Mouse (Mus musculus): ENCODE data around the gene Alas2. TPM values are rescaled to one million over a fixed set of nuclear protein-coding genes. Genes with fewer than 3 reads are reported as not detected.
A peak's percentile ranks its signal among the peaks of the same experiment; 100 is the strongest.

The Alas2 gene
- 27.0 and 38.5 TPM in 2 replicates for polyA plus RNA-seq (2016; fragmentation: Nextera tagmentation; extraction: Ambion mirVana)

GRCm38 (mm10) chrX:150547239-150547638 is at the start of gene Alas2:
TSS of gene Alas2 (plus strand) at chrX:150547375.
- WGBS: 52% methylated on average over 5 of the region's 5 CpGs
- no peak for ATAC-seq (ENCODE audit: low FRiP score)
- no peak within 1 kb of the TSS for H3K27ac ChIP-seq
- H3K4me2 ChIP-seq: no peak within 1 kb of the TSS
- H3K9me3 ChIP-seq: no peaks in the 10 kb centered on the region
- no peak within 1 kb of the TSS for H3K4me3 ChIP-seq (replicated peaks)
- no peaks in the 10 kb centered on the region for H3K27me3 ChIP-seq
- H3K36me3 ChIP-seq (replicated peaks): no peaks in the 10 kb centered on the region; the same call in 1 of the 2 replicates
- H3K9ac ChIP-seq: no peak within 1 kb of the TSS
- H3K4me1 ChIP-seq: no peaks in the 10 kb centered on the region

GRCm38 (mm10) chrX:150508696-150509095 is 38.5 kb upstream of the Alas2 start:
- no peaks in the 10 kb centered on the region for H3K36me3 ChIP-seq (replicated peaks)
- H3K9me3 ChIP-seq: no peaks in the 10 kb centered on the region
- H3K4me2 ChIP-seq: no peak overlapping the region
- no peaks in the 10 kb centered on the region for H3K27me3 ChIP-seq
- no peak overlapping the region for H3K27ac ChIP-seq
- peak; percentile 65; the same call in 1 of the 2 replicates for ATAC-seq (ENCODE audit: low FRiP score)
- no peaks in the 10 kb centered on the region for H3K4me1 ChIP-seq
- H3K9ac ChIP-seq: no peak overlapping the region
- WGBS: 75% methylated on average over 6 of the region's 6 CpGs
- no peak overlapping the region for H3K4me3 ChIP-seq (replicated peaks)

GRCm38 (mm10) chrX:150510631-150511030 is 36.5 kb upstream of the Alas2 start:
- 45% methylated on average over 4 of the region's 4 CpGs for WGBS
- Histone ChIP-seq H3K36me3 (replicated peaks) (no peaks in the 10 kb centered on the region), H3K27ac (no peak overlapping the region), H3K4me2 (no peak overlapping the region), H3K4me1 (no peaks in the 10 kb centered on the region), H3K4me3 (replicated peaks) (no peak overlapping the region), H3K9me3 (no peaks in the 10 kb centered on the region), H3K27me3 (no peaks in the 10 kb centered on the region), H3K9ac (no peak overlapping the region)
- no peak for ATAC-seq (ENCODE audit: low FRiP score)

- no peaks in the 10 kb centered on the region for H3K9me3 ChIP-seq
- no peak overlapping the region for H3K9ac ChIP-seq
- H3K27me3 ChIP-seq: no peaks in the 10 kb centered on the region
- H3K36me3 ChIP-seq (replicated peaks): no peaks in the 10 kb centered on the region
- no peaks in the 10 kb centered on the region for H3K4me1 ChIP-seq
- WGBS: 69% methylated on average over 6 of the region's 6 CpGs
- H3K4me2 ChIP-seq: no peak overlapping the region
- peak overlapping the region; percentile 56; the same call in 1 of the 2 replicates for H3K27ac ChIP-seq
- H3K4me3 ChIP-seq (replicated peaks): no peak overlapping the region
- ATAC-seq (ENCODE audit: low FRiP score): 0 out of 2 replicates have a peak, but pooled peaks have one; percentile 30
Observed at GRCm38 (mm10) chrX:150511274-150511673, 35.9 kb upstream of the Alas2 start.

DNA sequence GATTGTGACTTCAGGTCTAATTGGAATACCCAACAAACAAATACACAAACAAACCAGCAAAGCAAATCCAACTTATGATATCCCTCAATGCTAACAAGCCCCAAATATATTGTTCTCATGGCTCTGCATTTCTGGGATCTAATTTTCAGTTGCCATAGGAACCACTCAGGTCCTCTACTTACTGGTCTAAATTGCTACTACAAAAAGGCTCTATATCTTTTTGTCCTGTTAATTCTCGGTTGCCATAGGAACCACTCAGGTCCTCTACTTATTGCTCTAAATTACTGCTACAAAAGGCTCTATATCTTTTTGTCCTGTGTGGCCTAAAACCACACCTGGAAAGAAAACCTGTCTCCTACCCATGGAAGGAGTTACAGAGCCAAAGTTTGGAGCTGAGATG is 33.0 kb upstream of the Alas2 start:
- no peaks in the 10 kb centered on the region for H3K27me3 ChIP-seq
- ATAC-seq (ENCODE audit: low FRiP score): no peak
- WGBS: 68% methylated on average over 1 of the region's 1 CpGs
- H3K9me3 ChIP-seq: no peaks in the 10 kb centered on the region
- no peak overlapping the region for H3K4me3 ChIP-seq (replicated peaks)
- H3K9ac ChIP-seq: no peak overlapping the region
- no peak overlapping the region for H3K4me2 ChIP-seq
- H3K36me3 ChIP-seq (replicated peaks): no peaks in the 10 kb centered on the region
- no peaks in the 10 kb centered on the region for H3K4me1 ChIP-seq
- H3K27ac ChIP-seq: no peak overlapping the region

- Histone ChIP-seq H3K4me1 (no peaks in the 10 kb centered on the region), H3K36me3 (replicated peaks) (no peaks in the 10 kb centered on the region; the same call in 1 of the 2 replicates), H3K4me2 (no peak overlapping the region), H3K27me3 (no peaks in the 10 kb centered on the region), H3K9ac (no peak overlapping the region), H3K4me3 (replicated peaks) (no peak overlapping the region), H3K9me3 (no peaks in the 10 kb centered on the region), H3K27ac (no peak overlapping the region)
- no peak for ATAC-seq (ENCODE audit: low FRiP score)
Observed at GRCm38 (mm10) chrX:150516015-150516414, 31.2 kb upstream of the Alas2 start.

DNA sequence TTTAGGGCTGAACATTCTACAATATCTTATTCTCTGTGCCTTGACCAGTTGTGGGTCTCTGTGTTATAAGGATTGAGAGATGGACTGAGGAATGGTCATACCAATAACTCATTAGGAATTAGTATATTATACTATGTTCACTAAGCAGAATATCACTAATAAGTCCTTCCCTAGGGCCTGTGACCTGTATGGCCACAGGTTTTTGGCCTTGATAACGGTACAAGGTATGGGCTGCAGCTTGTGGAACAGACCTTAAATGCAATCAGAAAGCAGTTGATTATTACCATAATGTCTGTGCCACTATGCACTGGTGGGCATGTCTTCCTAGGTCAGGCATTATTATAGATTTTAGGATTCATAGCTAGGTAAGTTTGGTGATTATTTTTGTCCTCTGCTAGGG is 30.7 kb upstream of the Alas2 start:
- Histone ChIP-seq H3K27me3 (no peaks in the 10 kb centered on the region), H3K4me3 (replicated peaks) (no peak overlapping the region), H3K9ac (no peak overlapping the region), H3K4me1 (no peaks in the 10 kb centered on the region), H3K4me2 (no peak overlapping the region), H3K9me3 (no peaks in the 10 kb centered on the region), H3K27ac (no peak overlapping the region), H3K36me3 (replicated peaks) (no peaks in the 10 kb centered on the region; the same call in 1 of the 2 replicates)
- no peak for ATAC-seq (ENCODE audit: low FRiP score)
- WGBS: 90% methylated on average over 1 of the region's 1 CpGs

- no peaks in the 10 kb centered on the region for H3K36me3 ChIP-seq (replicated peaks)
- no peak overlapping the region for H3K9ac ChIP-seq
- no peaks in the 10 kb centered on the region for H3K9me3 ChIP-seq
- no peaks in the 10 kb centered on the region for H3K27me3 ChIP-seq
- no peak for ATAC-seq (ENCODE audit: low FRiP score)
- no peak overlapping the region for H3K4me2 ChIP-seq
- WGBS: 90% methylated on average over 2 of the region's 2 CpGs
- H3K4me1 ChIP-seq: no peaks in the 10 kb centered on the region
- no peak overlapping the region for H3K4me3 ChIP-seq (replicated peaks)
- H3K27ac ChIP-seq: no peak overlapping the region
Observed at GRCm38 (mm10) chrX:150540111-150540510, 7.1 kb upstream of the Alas2 start.

DNA sequence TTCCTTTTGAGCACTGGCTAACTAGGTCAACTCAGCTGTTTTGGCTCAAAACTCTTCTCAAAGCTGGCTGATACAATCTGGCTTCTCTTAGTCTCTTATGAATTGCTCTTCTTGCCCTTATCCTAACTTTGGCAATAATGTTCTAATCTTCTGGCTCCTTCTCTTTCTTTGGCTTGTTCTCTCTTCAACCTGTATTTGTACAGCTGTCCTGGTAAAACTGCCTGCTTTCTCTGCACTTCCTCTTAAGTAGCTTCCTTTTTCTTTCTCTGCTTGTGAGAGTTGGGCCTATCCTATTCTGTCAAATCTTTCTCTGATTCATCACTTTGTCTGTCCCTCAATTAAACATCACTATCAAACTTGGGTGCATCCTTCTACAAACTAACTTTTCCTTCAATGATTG is 5.5 kb upstream of the Alas2 start:
- Histone ChIP-seq H3K9me3 (no peaks in the 10 kb centered on the region), H3K27me3 (no peaks in the 10 kb centered on the region), H3K4me3 (replicated peaks) (no peak overlapping the region), H3K9ac (no peak overlapping the region), H3K27ac (no peak overlapping the region), H3K4me2 (no peak overlapping the region), H3K36me3 (replicated peaks) (no peaks in the 10 kb centered on the region), H3K4me1 (no peaks in the 10 kb centered on the region)
- no peak for ATAC-seq (ENCODE audit: low FRiP score)

- no peaks in the 10 kb centered on the region for H3K27me3 ChIP-seq
- WGBS: 90% methylated on average over 3 of the region's 3 CpGs
Observed at GRCm38 (mm10) chrX:150549639-150550038, 2.5 kb downstream of the Alas2 start.

DNA sequence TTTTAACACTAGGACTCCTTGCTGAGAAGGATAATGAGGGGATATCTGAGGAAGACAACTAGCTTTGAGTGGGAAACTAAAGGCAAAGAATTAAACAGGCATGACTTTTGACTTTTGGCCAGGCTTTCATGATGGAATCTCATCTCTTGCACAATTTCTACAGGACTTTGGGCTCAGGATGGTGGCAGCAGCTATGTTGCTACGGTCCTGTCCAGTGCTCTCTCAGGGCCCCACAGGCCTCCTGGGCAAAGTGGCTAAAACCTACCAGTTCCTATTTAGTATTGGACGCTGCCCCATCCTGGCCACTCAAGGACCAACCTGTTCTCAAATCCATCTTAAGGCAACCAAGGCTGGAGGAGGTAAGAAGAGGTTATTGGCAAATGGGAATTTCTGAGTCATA is 4.8 kb downstream of the Alas2 start:
- no peak overlapping the region for H3K4me2 ChIP-seq
- peaks cover 3% of the 10 kb centered on the region for H3K36me3 ChIP-seq (replicated peaks)
- no peak overlapping the region for H3K9ac ChIP-seq
- no peak overlapping the region for H3K4me3 ChIP-seq (replicated peaks)
- H3K27ac ChIP-seq: no peak overlapping the region
- no peak for ATAC-seq (ENCODE audit: low FRiP score)
- WGBS: 90% methylated on average over 2 of the region's 2 CpGs
- no peaks in the 10 kb centered on the region for H3K9me3 ChIP-seq
- H3K27me3 ChIP-seq: no peaks in the 10 kb centered on the region
- no peaks in the 10 kb centered on the region for H3K4me1 ChIP-seq

More at GRCm38 (mm10) chrX:150549639-150550038, 2.5 kb downstream of the Alas2 start:
- H3K36me3 ChIP-seq (replicated peaks): peaks cover 3% of the 10 kb centered on the region
- no peak overlapping the region for H3K4me2 ChIP-seq
- no peak overlapping the region for H3K9ac ChIP-seq
- H3K4me1 ChIP-seq: no peaks in the 10 kb centered on the region
- no peak overlapping the region for H3K4me3 ChIP-seq (replicated peaks)
- H3K27ac ChIP-seq: no peak overlapping the region
- ATAC-seq (ENCODE audit: low FRiP score): no peak
- no peaks in the 10 kb centered on the region for H3K9me3 ChIP-seq

DNA sequence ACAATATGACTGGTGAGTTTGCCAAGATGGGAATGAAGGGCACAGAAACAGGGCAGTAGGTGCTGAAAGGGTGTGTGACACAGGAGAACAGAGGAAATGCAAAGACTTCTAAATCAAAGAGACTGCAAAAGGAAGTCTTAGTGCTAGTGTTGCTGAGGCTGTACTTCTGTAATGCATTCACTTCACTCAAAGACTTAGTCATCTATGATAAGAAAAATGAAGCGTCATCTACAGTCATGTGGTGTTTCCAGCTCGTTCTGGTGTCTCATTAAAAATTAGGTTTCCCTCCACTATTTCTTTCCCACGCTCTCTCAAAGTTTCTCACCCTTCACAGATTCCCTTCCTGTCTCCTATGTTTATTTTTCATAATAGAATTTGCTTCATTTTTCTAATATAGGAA is 6.9 kb downstream of the Alas2 start:
- WGBS: 86% methylated on average over 3 of the region's 3 CpGs
- Histone ChIP-seq H3K4me3 (replicated peaks) (no peak overlapping the region), H3K9ac (no peak overlapping the region), H3K9me3 (no peaks in the 10 kb centered on the region), H3K27me3 (peaks cover 3% of the 10 kb centered on the region; the same call in 1 of the 2 replicates), H3K27ac (no peak overlapping the region), H3K36me3 (replicated peaks) (peaks cover 3% of the 10 kb centered on the region), H3K4me1 (no peaks in the 10 kb centered on the region), H3K4me2 (no peak overlapping the region)
- no peak for ATAC-seq (ENCODE audit: low FRiP score)

GRCm38 (mm10) chrX:150564644-150565357 is 17.6 kb downstream of the Alas2 start:
- no peaks in the 10 kb centered on the region for H3K36me3 ChIP-seq (replicated peaks)
- H3K4me2 ChIP-seq: no peak overlapping the region
- no peak overlapping the region for H3K27ac ChIP-seq
- WGBS: 90% methylated on average over 11 of the region's 12 CpGs
- no peaks in the 10 kb centered on the region for H3K9me3 ChIP-seq
- H3K27me3 ChIP-seq: no peaks in the 10 kb centered on the region
- no peak overlapping the region for H3K9ac ChIP-seq
- no peak overlapping the region for H3K4me3 ChIP-seq (replicated peaks)
- no peak for ATAC-seq (ENCODE audit: low FRiP score)
- H3K4me1 ChIP-seq: no peaks in the 10 kb centered on the region
